Mouse (Mus musculus) lung, postnatal 0 days (tissue): ENCODE results near the gene Unc119.

Experiments used
- CTCF ChIP-seq: IDR thresholded peaks from 2 replicates; pipeline ENCODE4 v1.5.1; 2016; ENCODE audit warnings: antibody characterized with exemption, mild to moderate bottlenecking
- EP300 ChIP-seq: IDR thresholded peaks from 2 replicates; pipeline ENCODE4 v1.6.1; 2016; ENCODE audit warnings: antibody characterized with exemption, mild to moderate bottlenecking, control low read depth

GRCm38 (mm10) chr11:78349441-78350358, 6.4 kb downstream of the Unc119 start:
- no peak for TF ChIP-seq CTCF
- no peak for TF ChIP-seq EP300
